Mouse (Mus musculus) forebrain, embryonic 15.5 days (tissue): ENCODE data around the gene Adamts3. TPM values are rescaled to one million over a fixed set of nuclear protein-coding genes. Genes with fewer than 3 reads are reported as not detected.

Experiments used
- ATAC-seq: fragments of 200-750 bp; cut with Nextera tagmentation; replicated peaks from 2 replicates; pipeline ENCODE4 v1.8.0; 2017; ENCODE audit warnings: mild to moderate bottlenecking, moderate TSS enrichment, moderate library complexity
- H3K27ac ChIP-seq: fragments of 300-500 bp; sonication (generic); replicated peaks from 2 replicates; pipeline ENCODE4 v1.5.1; 2015; ENCODE audit warnings: mild to moderate bottlenecking, inconsistent platforms
- H3K27me3 ChIP-seq: fragments of 300-500 bp; sonication (generic); 2 replicates; pipeline ENCODE4 v1.6.1; 2015; ENCODE audit warnings: inconsistent platforms
- H3K36me3 ChIP-seq: fragments of 300-500 bp; sonication (generic); 2 replicates; pipeline ENCODE4 v1.6.1; 2015; ENCODE audit warnings: mild to moderate bottlenecking, inconsistent platforms
- H3K4me1 ChIP-seq: fragments of 300-500 bp; sonication (generic); 2 replicates; pipeline ENCODE4 v1.6.1; 2015; ENCODE audit warnings: inconsistent platforms
- H3K4me2 ChIP-seq: fragments of 300-500 bp; sonication (generic); replicated peaks from 2 replicates; pipeline ENCODE4 v1.6.1; 2015; ENCODE audit warnings: mild to moderate bottlenecking, inconsistent platforms
- H3K4me3 ChIP-seq: fragments of 300-500 bp; sonication (generic); 2 replicates; pipeline ENCODE4 v1.5.1; 2015; ENCODE audit warnings: mild to moderate bottlenecking, inconsistent platforms
- H3K9ac ChIP-seq: fragments of 300-500 bp; sonication (generic); replicated peaks from 2 replicates; pipeline ENCODE4 v1.6.1; 2015; ENCODE audit warnings: mild to moderate bottlenecking, inconsistent platforms
- H3K9me3 ChIP-seq: fragments of 300-500 bp; sonication (generic); 2 replicates; pipeline ENCODE4 v1.6.1; 2016; ENCODE audit warnings: inconsistent platforms
- WGBS: fragments of 180-500 bp; shearing (Covaris S2); methylation state at CpG from one replicate; pipeline ENCODE4 v1.1.7; 2015; ENCODE audit warnings: mixed read lengths; 5-methylcytosine and 5-hydroxymethylcytosine counted together
- polyA plus RNA-seq: library from polyadenylated mRNA; unstranded; fragments of >200 nt; fragmentation: Nextera tagmentation; extraction: Ambion mirVana; gene quantifications from 2 replicates; pipeline ENCODE4 v1.2.1, GENCODE M21; 2015

Gene Adamts3
- polyA plus RNA-seq, 1 experiment from 2014 or later: 14.0 TPM

- Histone ChIP-seq H3K27ac (peak overlapping the region; percentile 50; the same call in 1 of the 2 replicates), H3K9me3 (no peaks in the 10 kb centered on the region), H3K9ac (no peak overlapping the region), H3K4me3 (no peak overlapping the region), H3K4me1 (no peaks in the 10 kb centered on the region), H3K27me3 (no peaks in the 10 kb centered on the region), H3K36me3 (no peaks in the 10 kb centered on the region), H3K4me2 (no peak overlapping the region)
- 80% methylated on average over 5 of the region's 5 CpGs for WGBS
- ATAC-seq: 0 out of 2 replicates have a peak, but pooled peaks have one; percentile 19
Observed at GRCm38 (mm10) chr5:89800181-89800816, 82.8 kb downstream of the Adamts3 start.

DNA sequence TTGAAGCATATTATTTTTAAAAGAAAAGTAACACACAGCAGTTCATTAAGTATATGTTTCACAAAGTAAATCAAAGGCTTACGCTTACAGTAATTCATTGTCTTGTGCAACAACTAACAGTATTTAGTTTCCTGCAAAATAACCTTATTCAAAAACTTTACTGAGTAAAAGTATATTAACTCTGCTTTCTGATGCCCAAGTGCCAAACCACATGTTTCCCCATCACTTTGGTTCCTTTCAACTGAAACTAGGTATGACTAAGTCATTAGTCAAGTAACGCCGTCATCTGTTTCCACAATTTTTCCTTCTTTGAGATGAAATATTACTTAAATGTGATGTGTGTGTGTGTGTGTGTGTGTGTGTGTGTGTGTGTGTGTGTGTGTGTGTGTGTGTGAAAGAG lies 89.4 kb downstream of the Adamts3 start:
- no peak for ATAC-seq
- 95% methylated on average over 3 of the region's 3 CpGs for WGBS
- no peak overlapping the region for H3K4me3 ChIP-seq

DNA sequence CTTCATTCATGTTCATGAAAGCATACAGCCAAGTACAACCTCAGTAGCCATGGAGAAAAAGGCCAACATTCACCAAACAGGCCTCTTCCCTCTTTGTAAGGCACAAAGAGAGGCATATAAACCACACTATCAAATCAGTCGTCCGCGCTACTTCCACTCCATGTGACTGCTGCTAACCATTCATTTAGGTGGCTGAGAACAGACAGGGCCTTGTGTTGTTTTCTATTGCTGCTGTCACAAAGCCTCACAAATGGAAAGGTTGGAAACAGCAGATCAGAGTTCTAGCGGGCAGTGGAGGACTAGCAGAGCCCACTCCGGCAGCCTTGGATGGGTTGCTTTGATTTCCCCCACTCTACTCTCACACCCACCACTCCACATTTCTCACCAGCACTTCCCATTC lies 98.5 kb downstream of the Adamts3 start:
- no peak overlapping the region for H3K4me3 ChIP-seq
- peak; percentile 48; the same call in 1 of the 2 replicates for ATAC-seq
- 37% methylated on average over 5 of the region's 5 CpGs for WGBS

More for the DNA sequence above, 89.4 kb downstream of the Adamts3 start:
- H3K27ac ChIP-seq: no peak overlapping the region
- H3K9me3 ChIP-seq: no peaks in the 10 kb centered on the region
- no peaks in the 10 kb centered on the region for H3K27me3 ChIP-seq
- H3K4me2 ChIP-seq: no peak overlapping the region
- no peaks in the 10 kb centered on the region for H3K4me1 ChIP-seq
- no peaks in the 10 kb centered on the region for H3K36me3 ChIP-seq
- no peak overlapping the region for H3K9ac ChIP-seq

DNA sequence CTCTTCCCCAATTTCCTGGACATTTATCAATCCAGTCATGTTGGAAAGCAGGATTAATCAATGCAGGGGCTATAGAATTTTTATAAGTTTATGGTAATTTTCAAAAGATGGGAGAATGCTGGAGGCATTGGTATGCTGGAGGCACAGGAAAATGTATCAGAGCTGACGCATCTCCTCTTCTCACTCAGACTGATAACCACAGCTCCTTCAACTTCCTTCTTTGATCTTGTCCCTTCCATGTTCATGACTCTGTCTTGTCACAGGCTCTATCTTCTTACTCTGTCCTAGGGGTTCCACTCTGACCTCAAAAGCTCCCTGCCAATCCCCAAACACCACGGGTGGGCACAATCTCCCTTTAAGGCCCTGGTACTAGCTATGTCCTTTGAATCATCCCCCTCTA lies 103.3 kb downstream of the Adamts3 start:
- no peak overlapping the region for H3K4me2 ChIP-seq
- H3K4me3 ChIP-seq: no peak overlapping the region
- no peak overlapping the region for H3K9ac ChIP-seq
- no peaks in the 10 kb centered on the region for H3K9me3 ChIP-seq
- no peaks in the 10 kb centered on the region; the same call in 1 of the 2 replicates for H3K4me1 ChIP-seq
- H3K27me3 ChIP-seq: no peaks in the 10 kb centered on the region
- ATAC-seq: no peak
- H3K36me3 ChIP-seq: no peaks in the 10 kb centered on the region
- no peak overlapping the region for H3K27ac ChIP-seq
- WGBS: 84% methylated on average over 2 of the region's 2 CpGs

More for the DNA sequence above, 98.5 kb downstream of the Adamts3 start:
- Histone ChIP-seq H3K4me2 (no peak overlapping the region), H3K9ac (no peak overlapping the region), H3K27me3 (no peaks in the 10 kb centered on the region), H3K4me1 (no peaks in the 10 kb centered on the region; the same call in 1 of the 2 replicates), H3K36me3 (no peaks in the 10 kb centered on the region), H3K9me3 (no peaks in the 10 kb centered on the region), H3K27ac (no peak overlapping the region)

- H3K4me2 ChIP-seq: no peak overlapping the region
- no peak overlapping the region for H3K9ac ChIP-seq
- H3K27me3 ChIP-seq: no peaks in the 10 kb centered on the region
- ATAC-seq: peak; percentile 51; the same call in 1 of the 2 replicates
- no peak overlapping the region for H3K4me3 ChIP-seq
- H3K9me3 ChIP-seq: no peaks in the 10 kb centered on the region
- WGBS: 29% methylated on average over 2 of the region's 2 CpGs
- no peaks in the 10 kb centered on the region for H3K36me3 ChIP-seq
- H3K4me1 ChIP-seq: no peaks in the 10 kb centered on the region
- no peak overlapping the region for H3K27ac ChIP-seq
Observed at GRCm38 (mm10) chr5:89778610-89779009, 104.5 kb downstream of the Adamts3 start.

DNA sequence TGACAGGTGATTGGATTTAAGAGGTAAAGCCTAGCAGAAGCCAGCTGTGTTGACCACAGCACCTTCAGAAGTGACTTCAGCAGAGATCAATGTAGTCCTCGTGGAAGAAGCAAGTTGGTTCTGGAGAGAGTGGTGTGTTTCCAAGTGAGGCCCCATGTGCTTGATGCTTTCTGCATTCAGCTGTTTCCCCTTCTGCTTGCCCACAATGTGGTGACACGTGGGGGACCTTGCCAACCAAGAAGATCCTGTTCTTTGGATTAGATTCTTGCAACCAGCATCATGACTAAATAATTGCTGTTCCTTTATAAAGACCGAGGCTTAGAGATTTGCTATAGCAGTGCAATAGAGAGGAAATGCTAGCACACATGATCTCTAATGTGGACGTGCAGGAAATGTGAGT lies 105.7 kb downstream of the Adamts3 start:
- no peak overlapping the region for H3K9ac ChIP-seq
- WGBS: 77% methylated on average over 4 of the region's 4 CpGs
- no peak for ATAC-seq

DNA sequence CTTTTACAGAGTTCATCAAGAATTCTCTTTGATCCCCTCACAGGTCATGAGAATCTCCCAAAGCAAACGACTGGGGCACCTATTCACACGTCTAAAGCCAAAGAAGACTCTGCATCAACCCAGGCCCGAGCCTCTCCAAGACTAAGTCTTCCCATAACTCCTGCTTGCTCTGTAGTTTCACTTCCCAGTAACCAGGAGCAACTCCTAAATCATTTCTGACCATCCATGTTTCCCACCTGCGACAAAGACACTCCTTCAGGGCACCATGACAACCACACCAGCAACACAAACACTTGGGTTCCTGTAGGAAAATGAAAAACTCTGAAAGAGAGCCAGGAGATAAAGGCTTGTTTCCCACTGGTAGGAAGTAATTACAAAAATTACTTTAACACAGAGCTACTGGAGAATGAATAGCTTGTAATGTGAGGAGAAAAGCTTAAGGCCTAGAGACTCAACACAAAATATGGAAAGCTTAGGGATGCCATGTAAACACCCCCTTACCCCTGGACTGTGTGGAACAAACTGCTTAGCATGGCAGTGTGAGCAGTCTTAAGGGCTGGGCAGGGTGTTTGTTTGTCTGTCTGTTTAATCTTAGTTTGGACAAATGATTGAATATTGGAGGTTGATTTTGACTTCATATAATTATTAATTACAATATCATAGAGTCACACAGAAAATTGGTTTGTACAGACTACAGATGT lies 112.3 kb downstream of the Adamts3 start:
- Histone ChIP-seq H3K4me1 (no peaks in the 10 kb centered on the region), H3K9ac (no peak overlapping the region), H3K36me3 (no peaks in the 10 kb centered on the region), H3K4me2 (no peak overlapping the region), H3K27ac (no peak overlapping the region), H3K9me3 (no peaks in the 10 kb centered on the region), H3K4me3 (no peak overlapping the region), H3K27me3 (no peaks in the 10 kb centered on the region)
- ATAC-seq: 0 out of 2 replicates have a peak, but pooled peaks have one; percentile 23
- 41% methylated on average over 4 of the region's 4 CpGs for WGBS

More for the DNA sequence above, 105.7 kb downstream of the Adamts3 start:
- Histone ChIP-seq H3K4me2 (no peak overlapping the region), H3K27me3 (no peaks in the 10 kb centered on the region), H3K4me3 (no peak overlapping the region), H3K9me3 (no peaks in the 10 kb centered on the region), H3K36me3 (no peaks in the 10 kb centered on the region), H3K27ac (no peak overlapping the region), H3K4me1 (no peaks in the 10 kb centered on the region)

DNA sequence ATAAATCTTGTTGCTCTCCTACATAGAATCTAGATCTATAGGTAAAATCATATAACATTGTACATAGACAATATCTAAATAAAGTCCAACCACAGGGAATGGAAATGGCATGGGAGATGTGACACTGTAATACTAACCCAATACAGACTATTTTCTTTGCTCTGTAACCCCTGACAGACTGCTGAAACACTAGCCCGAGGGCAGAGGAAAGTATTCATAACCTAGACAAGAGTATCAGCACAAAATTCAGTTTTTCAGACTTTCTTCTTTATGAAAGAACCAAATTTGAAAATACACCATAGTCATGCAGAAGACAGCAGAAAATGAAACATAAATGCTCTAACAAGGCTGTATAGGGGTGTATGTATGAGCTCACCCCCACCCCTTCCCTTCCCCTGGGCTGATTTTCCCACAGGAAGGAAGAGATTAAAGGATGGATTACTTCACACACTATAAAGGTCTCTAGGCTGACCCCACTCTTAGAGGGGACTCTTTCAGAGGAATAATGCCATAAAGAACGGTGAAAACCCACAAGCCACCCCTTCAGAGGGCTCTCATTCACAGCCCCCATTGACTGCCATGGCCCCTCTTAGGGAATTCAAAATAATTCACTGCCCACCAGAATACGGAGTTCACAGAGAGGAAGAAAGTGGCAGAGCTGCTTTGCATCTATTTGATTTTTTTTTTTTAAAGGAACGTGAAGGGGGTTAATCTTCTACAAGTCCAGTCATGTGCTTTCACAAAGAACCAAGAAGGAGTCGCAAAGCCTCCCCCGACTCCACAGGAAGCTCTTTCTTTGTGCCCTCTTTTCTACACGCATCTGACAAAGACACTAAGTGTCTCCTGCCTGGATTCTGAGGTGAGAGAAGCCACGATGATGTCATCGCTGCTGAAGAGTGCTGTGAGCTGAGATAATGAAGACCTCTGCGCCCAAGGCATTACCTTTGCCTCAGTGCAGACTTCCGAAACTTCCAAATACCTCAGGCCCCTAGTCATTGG lies 119.6 kb downstream of the Adamts3 start:
- no peaks in the 10 kb centered on the region for H3K36me3 ChIP-seq
- WGBS: 3% methylated on average over 11 of the region's 11 CpGs
- H3K4me2 ChIP-seq: no peak overlapping the region
- H3K9ac ChIP-seq: no peak overlapping the region
- no peaks in the 10 kb centered on the region for H3K9me3 ChIP-seq
- no peaks in the 10 kb centered on the region for H3K27me3 ChIP-seq
- H3K4me3 ChIP-seq: no peak overlapping the region
- 0 out of 2 replicates have a peak overlapping the region, but pooled peaks have one; percentile 17 for H3K27ac ChIP-seq
- peak; percentile 86 for ATAC-seq
- H3K4me1 ChIP-seq: peaks cover 11% of the 10 kb centered on the region

GRCm38 (mm10) chr5:89760368-89760767 lies 122.8 kb downstream of the Adamts3 start:
- H3K9ac ChIP-seq: no peak overlapping the region
- WGBS: 48% methylated on average over 4 of the region's 4 CpGs
- no peaks in the 10 kb centered on the region for H3K9me3 ChIP-seq
- no peak for ATAC-seq
- H3K4me1 ChIP-seq: peaks cover 11% of the 10 kb centered on the region
- no peak overlapping the region for H3K4me3 ChIP-seq
- no peaks in the 10 kb centered on the region for H3K36me3 ChIP-seq
- H3K4me2 ChIP-seq: no peak overlapping the region
- no peak overlapping the region for H3K27ac ChIP-seq
- no peaks in the 10 kb centered on the region for H3K27me3 ChIP-seq

GRCm38 (mm10) chr5:89751836-89752235 lies 131.3 kb downstream of the Adamts3 start:
- no peaks in the 10 kb centered on the region for H3K9me3 ChIP-seq
- 90% methylated on average over 2 of the region's 2 CpGs for WGBS
- no peak overlapping the region for H3K4me3 ChIP-seq
- no peaks in the 10 kb centered on the region for H3K36me3 ChIP-seq
- ATAC-seq: no peak
- no peak overlapping the region for H3K27ac ChIP-seq
- H3K9ac ChIP-seq: no peak overlapping the region
- no peaks in the 10 kb centered on the region for H3K27me3 ChIP-seq
- H3K4me2 ChIP-seq: no peak overlapping the region
- H3K4me1 ChIP-seq: no peaks in the 10 kb centered on the region

DNA sequence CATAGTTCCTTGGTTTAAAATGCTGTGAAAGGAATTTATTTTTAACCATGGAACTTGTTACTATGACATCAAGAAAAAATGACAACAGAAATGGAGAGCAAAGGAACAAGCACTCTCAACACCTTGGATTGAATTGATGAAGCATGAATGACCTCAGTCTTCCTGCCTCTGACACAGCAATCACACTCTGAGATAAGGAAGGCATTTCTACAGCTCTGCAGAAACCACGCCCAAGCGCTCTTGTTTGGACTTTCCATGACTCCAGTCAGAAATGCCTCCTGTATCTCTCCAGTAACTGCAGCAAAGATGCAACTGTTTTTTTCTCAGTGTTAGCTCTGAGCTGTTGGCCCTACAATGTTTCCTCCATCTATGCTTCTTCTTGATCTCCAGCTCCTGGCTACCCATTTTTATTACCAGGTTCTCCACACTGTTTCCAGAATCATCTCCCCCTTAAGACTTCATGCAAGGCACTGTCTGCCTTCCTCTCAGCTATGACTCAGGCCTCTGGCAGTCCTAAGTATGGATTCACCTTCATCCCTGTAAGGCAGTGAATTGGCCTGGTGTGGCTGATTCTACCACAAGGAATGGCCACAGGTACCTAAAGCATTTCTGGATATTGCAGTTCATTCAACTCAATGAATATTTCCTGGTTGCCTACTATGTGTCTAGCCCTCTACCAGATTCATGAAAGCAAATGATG lies 134.8 kb downstream of the Adamts3 start:
- H3K9me3 ChIP-seq: no peaks in the 10 kb centered on the region
- H3K27me3 ChIP-seq: no peaks in the 10 kb centered on the region
- no peak overlapping the region for H3K4me2 ChIP-seq
- H3K9ac ChIP-seq: no peak overlapping the region
- H3K36me3 ChIP-seq: no peaks in the 10 kb centered on the region
- ATAC-seq: no peak
- no peak overlapping the region for H3K4me3 ChIP-seq
- 95% methylated on average over 2 of the region's 2 CpGs for WGBS
- H3K4me1 ChIP-seq: no peaks in the 10 kb centered on the region
- H3K27ac ChIP-seq: no peak overlapping the region
